Mouse (Mus musculus) B cell, adult 67 days (primary cell): ENCODE data around the gene Gfi1b. TPM values are rescaled to one million over a fixed set of nuclear protein-coding genes. Genes with fewer than 3 reads are reported as not detected.

Experiments
- total RNA-seq, 2 experiments: library from RNA; stranded (reverse); gene quantifications; 4 replicates each; pipeline ENCODE4 v1.2.4; 2023

The Gfi1b gene
- total RNA-seq: not detected

GRCm38 (mm10) chr2:28621664-28622171 is at the start of gene Gfi1b:
Gene Gfi1b (minus strand): TSS chr2:28621982.

GRCm38 (mm10) chr2:28640461-28641424 is 19.0 kb upstream of the Gfi1b start, which contains the start of gene Tsc1:
Gene Tsc1 (plus strand): TSS chr2:28641228.

GRCm38 (mm10) chr2:28583651-28584050 is 38.1 kb downstream of the Gfi1b start, which contains the start of gene Gtf3c5:
Gene Gtf3c5 (minus strand): TSS chr2:28583751.

GRCm38 (mm10) chr2:28563303-28563702 is 58.5 kb downstream of the Gfi1b start, which contains the start of gene Cel:
Gene Cel (minus strand): TSS chr2:28563403.

Other genes starting within 250 kb of the Gfi1b start
- gene Ppp1r26, start 175.2 kb downstream of the Gfi1b start, total RNA-seq: under 1 TPM in 1 of 2 experiments, not detected in 1; 0.09 TPM
- not detected for gene 1700007K13Rik, start 155.7 kb downstream of the Gfi1b start, total RNA-seq
- gene Mrps2, start 153.9 kb downstream of the Gfi1b start, total RNA-seq: 10 to 100 TPM; 25.9 to 27.7 TPM
- gene Gbgt1, start 125.1 kb downstream of the Gfi1b start, total RNA-seq: not detected
- 1 to 10 TPM in 1 of 2 experiments, not detected in 1; 3.0 TPM for gene Gm10134, start 115.9 kb downstream of the Gfi1b start, total RNA-seq
- gene Ralgds, start 108.9 kb downstream of the Gfi1b start, total RNA-seq: 100 to 1,000 TPM in 1 of 2 experiments, 10 to 100 TPM in 1; 68.6 to 101 TPM
- not detected for gene Cel, start 58.6 kb downstream of the Gfi1b start, total RNA-seq
- gene Gtf3c5, start 38.2 kb downstream of the Gfi1b start, total RNA-seq: 10 to 100 TPM; 27.5 to 31.1 TPM
- gene Tsc1, start 19.2 kb upstream of the Gfi1b start, total RNA-seq: 10 to 100 TPM; 43.8 to 51.3 TPM
- 1 to 10 TPM; 2.6 to 3.2 TPM for gene Spaca9, start 77.7 kb upstream of the Gfi1b start, total RNA-seq
- 1 to 10 TPM in 1 of 2 experiments, under 1 TPM in 1; 0.99 to 1.7 TPM for gene Ak8, start 78.2 kb upstream of the Gfi1b start, total RNA-seq
- 10 to 100 TPM; 16.3 to 18.0 TPM for gene Gtf3c4, start 218.4 kb upstream of the Gfi1b start, total RNA-seq
- gene Ddx31, start 218.4 kb upstream of the Gfi1b start, total RNA-seq: 10 to 100 TPM; 16.2 to 18.3 TPM